Mouse (Mus musculus) E14TG2a.4 (cell line): ENCODE measurements at regions not wholly inside any gene's neighbourhood (a gene's known extent, or its start where the extent isn't known, plus 50 kb on each side); places are given as distances from the start of the nearest gene placed in this dataset.
"Not testable (repeated sequence)": the region's sequence is repeated elsewhere in the genome, so short reads cannot be mapped to it uniquely, and the experiment has no call there.

ENCODE experiments used
- CTCF ChIP-seq: conservative IDR thresholded peaks from 2 replicates; pipeline ENCODE4 v1.5.1; 2014; ENCODE audit warnings: low read length
- NANOG ChIP-seq: IDR thresholded peaks from 2 replicates; pipeline ENCODE4 v1.6.1; 2014; ENCODE audit warnings: borderline replicate concordance, low read length, mixed read lengths

GRCm38 (mm10) chr1:181270469-181270868, 58.7 kb upstream of the Wdr26 start:
- not testable (repeated sequence) for TF ChIP-seq CTCF, NANOG
